Mouse (Mus musculus) hindbrain, embryonic 14.5 days (tissue): ENCODE measurements around the gene Tmem56. TPM values are rescaled to one million over a fixed set of nuclear protein-coding genes. Genes with fewer than 3 reads are reported as not detected.
A peak's percentile ranks its signal among the peaks of the same experiment; 100 is the strongest.

ENCODE experiments used
- ATAC-seq: fragments of 200-750 bp; cut with Nextera tagmentation; 2 replicates; pipeline ENCODE4 v1.8.0; 2017; ENCODE audit warnings: moderate number of reproducible peaks, mild to moderate bottlenecking, moderate TSS enrichment, moderate library complexity; ENCODE audit not compliant: low FRiP score
- DNase-seq: peaks from one replicate; pipeline ENCODE4 v3.0.0-alpha.2; 2015; ENCODE audit warnings: low spot score
- H3K27ac ChIP-seq: fragments of 300-500 bp; sonication (generic); 2 replicates; pipeline ENCODE4 v1.5.1; 2014; ENCODE audit warnings: mild to moderate bottlenecking, moderate library complexity
- H3K27me3 ChIP-seq: fragments of 300-500 bp; sonication (generic); 2 replicates; pipeline ENCODE4 v1.6.1; 2014; ENCODE audit warnings: mild to moderate bottlenecking, low read length, mixed read lengths; ENCODE audit not compliant: control insufficient read depth, insufficient read depth
- H3K36me3 ChIP-seq: fragments of 300-500 bp; sonication (generic); replicated peaks from 2 replicates; pipeline ENCODE4 v1.6.1; 2014; ENCODE audit not compliant: control insufficient read depth, insufficient read depth
- H3K4me1 ChIP-seq: fragments of 300-500 bp; sonication (generic); replicated peaks from 2 replicates; pipeline ENCODE4 v1.6.1; 2014; ENCODE audit warnings: antibody characterized with exemption, low read length, mixed read lengths; ENCODE audit not compliant: control insufficient read depth, insufficient read depth
- H3K4me2 ChIP-seq: fragments of 300-500 bp; sonication (generic); replicated peaks from 2 replicates; pipeline ENCODE4 v1.6.1; 2014; ENCODE audit warnings: mild to moderate bottlenecking, moderate library complexity
- H3K4me3 ChIP-seq: fragments of 300-500 bp; sonication (generic); replicated peaks from 2 replicates; pipeline ENCODE4 v1.5.1; 2014; ENCODE audit warnings: mild to moderate bottlenecking, low read length
- H3K9ac ChIP-seq: fragments of 300-500 bp; sonication (generic); 2 replicates; pipeline ENCODE4 v1.6.1; 2014
- H3K9me3 ChIP-seq: fragments of 300-500 bp; sonication (generic); 2 replicates; pipeline ENCODE4 v1.6.1; 2016; ENCODE audit warnings: low read length; ENCODE audit not compliant: control insufficient read depth
- WGBS: fragments of 180-500 bp; shearing (Covaris S2); extraction: QIAGEN DNeasy Blood & Tissue Kit; methylation state at CpG from one replicate; pipeline ENCODE4 v1.1.7; 2014; 5-methylcytosine and 5-hydroxymethylcytosine counted together
- polyA plus RNA-seq: library from polyadenylated mRNA; unstranded; fragments of >200 nt; fragmentation: Nextera tagmentation; extraction: Ambion mirVana; gene quantifications from 2 replicates; pipeline ENCODE4 v1.2.1, GENCODE M21; 2014

Tmem56 gene
- polyA plus RNA-seq, 1 experiment from 2014 or later, result 4.3 TPM

GRCm38 (mm10) chr3:121187510-121187909 lies 95.4 kb downstream of the Tmem56 start:
- Histone ChIP-seq H3K9ac (no peak overlapping the region), H3K4me2 (no peak overlapping the region), H3K4me3 (no peak overlapping the region), H3K27me3 (no peaks in the 10 kb centered on the region), H3K27ac (no peak overlapping the region), H3K4me1 (no peaks in the 10 kb centered on the region), H3K36me3 (no peaks in the 10 kb centered on the region), H3K9me3 (no peaks in the 10 kb centered on the region)
- ATAC-seq (no peak), DNase-seq (no peak)
- 93% methylated on average over 7 of the region's 7 CpGs for WGBS

- Histone ChIP-seq H3K4me2 (no peak overlapping the region), H3K27me3 (no peaks in the 10 kb centered on the region), H3K4me3 (no peak overlapping the region), H3K9ac (no peak overlapping the region), H3K4me1 (no peaks in the 10 kb centered on the region), H3K9me3 (no peaks in the 10 kb centered on the region), H3K27ac (no peak overlapping the region), H3K36me3 (no peaks in the 10 kb centered on the region)
- 84% methylated on average over 3 of the region's 3 CpGs for WGBS
- no peak for ATAC-seq
- no peak for DNase-seq
Observed at GRCm38 (mm10) chr3:121186925-121187324, 96.0 kb downstream of the Tmem56 start.

GRCm38 (mm10) chr3:121185197-121185596 lies 97.7 kb downstream of the Tmem56 start:
- no peak for DNase-seq
- WGBS, result 95% methylated on average over 3 of the region's 3 CpGs
- no peak overlapping the region for H3K27ac ChIP-seq
- no peak for ATAC-seq
- no peak overlapping the region for H3K4me2 ChIP-seq
- H3K9me3 ChIP-seq, result no peaks in the 10 kb centered on the region
- H3K4me3 ChIP-seq, result no peak overlapping the region
- no peak overlapping the region for H3K9ac ChIP-seq
- H3K36me3 ChIP-seq, result no peaks in the 10 kb centered on the region
- no peaks in the 10 kb centered on the region for H3K4me1 ChIP-seq
- H3K27me3 ChIP-seq, result no peaks in the 10 kb centered on the region

- Histone ChIP-seq H3K9ac (no peak overlapping the region), H3K27me3 (no peaks in the 10 kb centered on the region), H3K9me3 (no peaks in the 10 kb centered on the region), H3K4me2 (no peak overlapping the region), H3K36me3 (no peaks in the 10 kb centered on the region), H3K27ac (no peak overlapping the region), H3K4me3 (no peak overlapping the region), H3K4me1 (no peaks in the 10 kb centered on the region)
- DNase-seq (no peak), ATAC-seq (no peak)
- WGBS, result 89% methylated on average over 1 of the region's 1 CpGs
Observed at GRCm38 (mm10) chr3:121176011-121176410, 106.9 kb downstream of the Tmem56 start.

GRCm38 (mm10) chr3:121174248-121174945 lies 108.5 kb downstream of the Tmem56 start:
- 81% methylated on average over 9 of the region's 9 CpGs for WGBS

GRCm38 (mm10) chr3:121172718-121173117 lies 110.2 kb downstream of the Tmem56 start:
- Histone ChIP-seq H3K9me3 (no peaks in the 10 kb centered on the region), H3K4me1 (0 out of 2 replicates have a peak, but pooled peaks cover 8% of the 10 kb centered on the region), H3K27ac (no peak overlapping the region), H3K27me3 (no peaks in the 10 kb centered on the region), H3K4me2 (no peak overlapping the region), H3K4me3 (no peak overlapping the region), H3K9ac (no peak overlapping the region), H3K36me3 (no peaks in the 10 kb centered on the region)
- 69% methylated on average over 2 of the region's 2 CpGs for WGBS
- DNase-seq, result no peak
- ATAC-seq, result no peak

More at GRCm38 (mm10) chr3:121174248-121174945, 108.5 kb downstream of the Tmem56 start:
- H3K4me1 ChIP-seq, result 0 out of 2 replicates have a peak, but pooled peaks cover 8% of the 10 kb centered on the region
- H3K27me3 ChIP-seq, result no peaks in the 10 kb centered on the region
- ATAC-seq, result no peak
- H3K4me2 ChIP-seq, result no peak overlapping the region
- no peak overlapping the region for H3K4me3 ChIP-seq
- H3K36me3 ChIP-seq, result no peaks in the 10 kb centered on the region
- H3K9me3 ChIP-seq, result no peaks in the 10 kb centered on the region
- no peak overlapping the region for H3K9ac ChIP-seq
- no peak for DNase-seq
- H3K27ac ChIP-seq, result no peak overlapping the region

- Histone ChIP-seq H3K27ac (no peak overlapping the region), H3K4me1 (0 out of 2 replicates have a peak, but pooled peaks cover 8% of the 10 kb centered on the region), H3K4me3 (peak overlapping the region; percentile 52), H3K9ac (no peak overlapping the region), H3K36me3 (no peaks in the 10 kb centered on the region), H3K4me2 (peak overlapping the region; percentile 67), H3K9me3 (no peaks in the 10 kb centered on the region), H3K27me3 (no peaks in the 10 kb centered on the region)
- 59% methylated on average over 6 of the region's 6 CpGs for WGBS
- no peak for DNase-seq
- ATAC-seq, result no peak
Observed at GRCm38 (mm10) chr3:121171872-121172265, 111.0 kb downstream of the Tmem56 start.

- Histone ChIP-seq H3K9ac (peak within 1 kb of the TSS; percentile 64), H3K27me3 (no peaks in the 10 kb centered on the region), H3K27ac (peak within 1 kb of the TSS; percentile 48; the same call in 1 of the 2 replicates), H3K9me3 (no peaks in the 10 kb centered on the region), H3K36me3 (no peaks in the 10 kb centered on the region), H3K4me1 (0 out of 2 replicates have a peak, but pooled peaks cover 8% of the 10 kb centered on the region), H3K4me3 (peak within 1 kb of the TSS; percentile 52), H3K4me2 (peak within 1 kb of the TSS; percentile 67)
- DNase-seq (peak; percentile 80), ATAC-seq (peak; percentile 93)
- under 1% methylated on average over 36 of the region's 40 CpGs for WGBS
Observed at GRCm38 (mm10) chr3:121171243-121171871, 111.5 kb downstream of the Tmem56 start, which contains the start of gene Rwdd3. Gene Rwdd3, minus strand, starts transcription at chr3:121171695.

GRCm38 (mm10) chr3:121170631-121171030 lies 112.3 kb downstream of the Tmem56 start:
- ATAC-seq (no peak), DNase-seq (no peak)
- no peaks in the 10 kb centered on the region for H3K27me3 ChIP-seq
- H3K36me3 ChIP-seq, result no peaks in the 10 kb centered on the region
- no peaks in the 10 kb centered on the region for H3K9me3 ChIP-seq
- H3K4me2 ChIP-seq, result peak overlapping the region; percentile 67
- 0 out of 2 replicates have a peak, but pooled peaks cover 8% of the 10 kb centered on the region for H3K4me1 ChIP-seq
- WGBS, result 55% methylated on average over 7 of the region's 7 CpGs
- H3K27ac ChIP-seq, result no peak overlapping the region
- H3K9ac ChIP-seq, result peak overlapping the region; percentile 64; the same call in 1 of the 2 replicates
- peak overlapping the region; percentile 52; the same call in 1 of the 2 replicates for H3K4me3 ChIP-seq
